Mouse (Mus musculus): ENCODE measurements around the gene Plekhb1.
A peak's percentile ranks its signal among the peaks of the same experiment; 100 is the strongest.

Gene Plekhb1

DNA sequence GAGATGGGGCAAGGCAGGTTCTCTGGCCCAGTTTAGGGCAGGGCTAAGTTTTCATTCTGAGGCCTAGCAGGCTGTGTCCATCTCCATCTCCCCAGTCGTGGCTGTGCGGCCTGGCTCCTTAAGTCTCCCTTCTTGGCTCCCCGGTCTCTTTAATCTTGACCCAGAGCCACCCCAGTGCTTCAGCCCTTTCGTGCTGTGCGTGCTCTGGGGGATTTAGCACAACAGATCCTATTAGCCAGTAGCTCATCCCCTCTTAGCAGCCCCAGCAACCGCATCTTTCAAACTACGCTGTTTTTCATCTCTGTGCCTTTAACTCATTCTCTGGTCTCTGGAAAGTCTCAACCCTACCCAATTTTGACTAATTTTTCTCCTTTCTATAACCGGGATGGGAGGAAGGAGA is at the start of gene Plekhb1:
Gene Plekhb1, minus strand, starts transcription at position 184 of the 400 bp plus-strand sequence.
- no peak for DNase-seq (ENCODE audit: low spot score in 2 of 2)

DNA sequence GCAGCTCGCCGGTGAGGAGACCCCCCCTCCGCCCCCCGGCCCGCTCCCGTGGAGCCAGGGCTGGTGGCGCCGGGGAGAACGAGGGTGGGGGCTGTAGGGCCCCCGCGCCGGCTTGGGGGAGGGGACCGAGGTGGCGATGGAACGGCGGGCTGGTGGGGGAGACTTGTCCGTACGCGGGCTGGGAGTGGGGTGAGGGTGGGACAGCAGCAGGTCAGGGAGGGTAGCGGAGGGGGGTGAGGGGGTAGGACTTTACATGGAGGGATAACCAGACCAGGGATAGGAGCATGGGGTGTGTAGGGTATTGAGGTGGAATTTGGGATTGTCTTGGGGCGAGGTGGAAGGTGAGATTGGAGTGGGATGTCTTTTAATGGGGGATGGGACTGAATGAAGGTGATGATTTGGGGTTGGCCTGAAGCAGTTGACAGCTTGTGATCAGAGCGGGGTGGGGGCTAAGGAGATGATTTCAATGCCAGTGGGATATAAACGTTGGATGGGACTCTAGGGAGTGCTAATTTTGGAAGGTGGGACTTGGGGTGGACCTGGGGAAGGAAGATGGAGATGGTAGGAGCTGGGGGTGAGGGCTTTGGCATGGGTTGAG is 44.8 kb upstream of the Plekhb1 start:
- DNase-seq (ENCODE audit: low spot score in 2 of 2): no peak

DNA sequence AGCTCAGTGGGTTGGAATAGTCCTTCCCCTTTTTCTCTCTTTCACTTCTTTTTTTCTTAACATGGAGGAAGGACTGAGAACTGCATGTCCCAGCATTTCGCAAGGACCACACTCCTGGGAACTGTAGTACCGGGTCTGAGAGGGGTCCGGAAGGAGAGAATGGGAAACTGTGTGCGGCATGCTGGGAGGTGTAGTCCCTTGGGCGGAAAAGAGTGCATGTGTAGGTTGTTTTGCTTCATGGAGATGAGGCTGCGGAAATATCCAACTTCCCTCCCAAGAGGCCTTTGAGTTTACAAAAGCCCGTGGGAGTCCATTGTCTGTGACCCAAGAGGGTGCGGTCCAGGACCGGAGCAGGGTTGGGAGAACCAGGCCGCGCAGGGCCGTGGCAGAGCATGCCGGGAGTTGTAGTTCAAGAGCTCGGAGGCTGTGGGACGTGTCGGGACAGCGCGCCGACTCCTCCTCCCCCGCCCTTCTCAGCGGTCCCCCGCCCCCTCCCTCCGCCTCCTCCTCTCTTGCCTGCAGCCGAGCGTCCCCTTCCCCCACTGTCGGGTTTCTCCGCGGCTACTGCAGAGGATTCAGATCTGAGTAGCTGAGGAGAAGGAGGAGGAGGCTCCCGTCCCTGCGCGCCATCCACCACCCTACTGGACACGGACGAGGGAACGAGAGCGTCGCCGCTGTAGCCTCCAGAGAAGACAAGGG is 44.1 kb upstream of the Plekhb1 start, which contains the start of gene Fam168a:
Gene Fam168a, plus strand, starts transcription at position 493 of the 699 bp plus-strand sequence.
- peak; percentile 90 to 92 for DNase-seq (ENCODE audit: low spot score in 2 of 2)

DNA sequence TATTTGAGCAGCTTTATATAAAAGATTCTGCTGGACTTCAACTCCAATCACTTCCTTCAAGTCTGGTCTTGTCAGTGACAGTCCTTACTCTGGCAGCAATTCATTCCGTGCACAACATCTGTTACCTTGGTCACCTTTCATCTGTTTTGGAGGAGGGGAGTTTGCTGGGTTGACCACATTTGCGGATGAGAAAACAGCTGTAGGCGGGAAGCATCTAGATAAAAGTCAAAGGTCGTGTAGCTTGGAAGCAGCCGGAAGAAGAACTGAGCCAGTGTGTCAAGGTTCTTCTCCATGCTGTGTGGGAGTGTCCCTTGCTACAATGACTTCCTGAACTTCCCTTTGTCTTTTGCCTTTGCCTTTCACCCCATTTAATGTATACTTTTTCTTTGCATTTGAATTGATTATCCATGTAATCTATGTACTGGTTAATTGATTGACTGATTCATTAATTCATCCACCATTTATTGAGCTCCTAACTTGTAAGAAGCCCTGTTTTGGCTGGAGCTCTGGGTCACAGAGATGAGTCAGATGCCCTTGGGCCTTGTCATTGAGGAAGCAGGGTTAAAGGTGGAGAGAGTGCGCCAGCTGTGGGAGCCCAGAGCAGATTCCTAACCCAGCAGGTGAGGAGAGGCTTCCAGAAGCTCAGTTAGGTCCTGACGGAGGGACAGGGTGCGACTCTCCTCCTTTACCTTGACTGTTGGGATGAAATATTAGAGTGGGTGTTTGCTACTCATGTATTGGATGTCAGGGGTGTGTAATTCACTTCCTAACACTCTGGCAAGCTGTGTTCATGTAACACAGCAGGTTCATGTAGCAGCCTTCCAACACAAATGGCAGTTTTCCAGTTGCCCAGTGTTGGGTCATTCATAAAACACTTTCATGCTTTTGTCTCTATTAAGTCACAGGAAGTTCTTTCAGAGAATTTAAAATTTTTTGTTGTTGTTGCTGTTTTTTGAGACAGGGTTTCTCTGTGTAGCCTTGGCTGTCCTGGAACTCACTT is 37.9 kb upstream of the Plekhb1 start:
- DNase-seq (ENCODE audit: low spot score in 2 of 2): no peak

DNA sequence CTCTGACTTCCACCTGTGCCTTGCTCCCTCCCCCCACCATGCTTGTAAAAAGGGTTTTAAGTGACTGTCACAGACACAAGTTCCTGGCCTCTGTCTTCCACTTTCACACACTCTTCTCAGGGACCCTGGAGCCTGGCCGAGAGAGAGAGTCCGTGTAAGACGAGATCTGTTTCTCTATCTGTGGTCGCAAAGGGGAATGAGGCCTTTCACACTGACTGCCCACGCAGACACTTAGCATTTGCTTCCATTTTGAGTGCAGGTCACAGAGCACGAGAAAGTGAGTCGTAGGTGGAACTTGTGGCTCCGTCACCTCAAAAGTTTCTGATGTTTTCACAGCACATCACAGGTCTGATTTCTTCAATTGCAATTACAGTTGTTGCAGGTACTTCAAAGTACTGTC is 31.0 kb upstream of the Plekhb1 start:
- DNase-seq (ENCODE audit: low spot score in 2 of 2): no peak

DNA sequence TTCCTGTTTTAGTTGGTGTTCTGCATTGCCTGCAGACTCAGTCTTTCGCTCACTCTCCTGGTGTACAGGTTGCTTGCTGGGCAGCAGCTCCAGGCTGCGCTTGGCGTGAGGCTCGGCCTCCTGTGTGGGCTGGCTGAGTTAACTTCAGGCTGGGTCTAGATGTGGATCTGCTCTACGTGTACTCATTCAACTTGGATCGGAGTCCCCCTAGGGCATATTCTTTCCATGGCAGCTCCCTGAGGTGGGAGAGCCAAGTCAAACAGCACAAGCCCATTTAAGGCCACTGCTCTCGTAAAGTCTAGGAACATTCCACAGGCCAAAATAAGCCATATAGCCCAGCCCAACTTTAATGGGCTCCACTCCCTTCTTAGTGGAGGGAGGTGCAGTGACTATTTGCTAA is 26.3 kb upstream of the Plekhb1 start:
- no peak for DNase-seq (ENCODE audit: low spot score in 2 of 2)

DNA sequence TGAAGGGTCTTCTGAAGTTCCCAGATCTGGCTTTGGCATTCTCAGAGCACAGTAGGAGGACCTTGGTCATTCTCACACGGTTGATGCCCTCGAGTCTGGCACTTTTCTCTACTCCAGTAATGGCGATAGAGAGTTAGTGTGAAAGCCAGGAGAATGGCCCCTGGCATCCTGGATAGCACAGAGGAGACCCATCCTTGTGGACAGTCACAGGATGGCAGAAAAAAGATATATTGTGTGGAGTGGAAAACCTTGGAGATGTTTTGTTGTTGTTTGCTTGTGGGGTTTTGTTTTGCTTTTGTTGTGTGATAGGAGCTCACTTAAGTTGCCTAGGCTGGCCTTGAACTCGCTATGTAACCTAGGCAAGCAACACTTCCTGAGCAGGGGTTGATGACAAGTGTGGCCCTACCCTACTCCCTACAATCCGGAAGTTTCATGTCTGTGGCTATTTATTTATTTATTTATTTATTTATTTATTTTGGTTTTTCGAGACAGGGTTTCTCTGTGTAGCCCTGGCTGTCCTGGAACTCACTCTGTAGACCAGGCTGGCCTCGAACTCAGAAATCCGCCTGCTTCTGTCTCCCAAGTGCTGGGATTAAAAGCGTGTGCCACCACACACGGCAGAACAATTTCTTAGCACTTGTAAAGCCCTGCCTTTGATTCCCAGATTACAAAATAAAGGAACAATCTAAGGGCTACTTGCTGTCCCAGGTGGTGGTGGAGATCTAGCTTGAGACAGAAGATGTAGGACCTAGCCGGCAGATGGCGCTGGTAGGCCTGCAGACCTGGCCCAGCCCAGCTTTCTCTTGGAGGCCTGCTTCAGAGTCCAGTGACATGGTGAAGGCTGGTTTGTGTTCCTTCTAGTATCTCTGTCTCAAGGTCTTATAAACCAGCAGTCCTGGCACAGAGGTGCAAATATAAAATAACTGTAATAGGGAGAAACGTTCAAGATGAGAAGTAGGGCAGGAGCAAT is 23.1 kb upstream of the Plekhb1 start:
- DNase-seq (ENCODE audit: low spot score in 2 of 2): peak; percentile 81 to 93

DNA sequence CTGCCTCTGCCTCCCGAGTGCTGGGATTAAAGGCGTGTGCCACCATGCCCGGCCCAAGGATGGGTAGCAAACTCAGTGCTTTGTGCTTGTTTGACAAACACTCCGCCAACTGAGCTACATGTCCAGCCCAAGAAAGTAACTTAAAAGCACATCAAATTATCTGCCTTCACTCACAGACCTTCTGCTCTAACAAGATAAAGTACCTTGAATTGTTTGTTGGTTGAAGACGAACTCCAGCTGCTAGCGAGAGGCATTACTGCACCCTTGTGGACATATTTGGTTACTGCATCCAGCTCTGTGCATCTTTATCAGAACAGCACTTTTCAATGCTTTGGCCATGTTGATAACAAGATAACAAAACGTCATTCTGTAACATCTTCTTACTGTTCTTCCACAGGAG is 22.3 kb upstream of the Plekhb1 start:
- peak; percentile 80 to 87 for DNase-seq (ENCODE audit: low spot score in 2 of 2)

DNA sequence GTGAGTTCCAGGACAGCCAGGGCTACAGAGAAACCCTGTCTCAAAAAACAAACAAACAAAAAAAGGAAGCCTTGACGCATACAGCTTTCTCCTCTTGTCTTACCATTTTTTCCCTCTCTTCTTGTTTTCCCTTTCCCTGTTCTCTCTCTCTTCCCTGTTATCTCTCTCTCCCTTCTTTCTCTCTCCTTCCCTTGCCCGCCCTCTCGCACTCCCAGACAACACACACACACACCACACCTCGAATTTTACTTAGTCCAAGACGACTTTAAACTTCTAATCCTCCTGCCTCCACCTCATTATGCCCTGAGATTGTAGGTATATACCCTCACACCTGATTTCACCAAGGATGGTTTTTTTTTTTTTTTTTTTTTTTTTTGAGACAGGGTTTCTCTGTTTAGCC is 21.9 kb upstream of the Plekhb1 start:
- no peak for DNase-seq (ENCODE audit: low spot score in 2 of 2)

DNA sequence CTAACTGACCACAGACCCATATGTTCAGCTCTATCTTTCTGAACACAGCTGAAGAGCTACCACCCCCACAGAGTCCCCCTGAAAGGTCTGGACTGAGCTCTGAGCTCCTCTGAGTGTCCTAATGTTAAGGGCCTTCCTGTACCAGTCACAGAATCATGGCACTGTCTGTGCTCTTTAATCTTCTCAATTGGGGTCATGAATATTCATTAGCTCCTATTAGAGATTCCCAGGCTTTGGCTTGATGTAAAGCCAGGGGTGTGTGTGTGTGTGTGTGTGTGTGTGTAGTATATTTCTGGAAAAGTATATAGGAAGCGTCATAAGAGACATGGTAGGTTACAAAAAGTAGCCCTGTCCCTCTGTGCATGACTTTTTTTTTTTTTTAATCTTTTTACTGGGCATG is 21.0 kb upstream of the Plekhb1 start:
- no peak for DNase-seq (ENCODE audit: low spot score in 2 of 2)

DNA sequence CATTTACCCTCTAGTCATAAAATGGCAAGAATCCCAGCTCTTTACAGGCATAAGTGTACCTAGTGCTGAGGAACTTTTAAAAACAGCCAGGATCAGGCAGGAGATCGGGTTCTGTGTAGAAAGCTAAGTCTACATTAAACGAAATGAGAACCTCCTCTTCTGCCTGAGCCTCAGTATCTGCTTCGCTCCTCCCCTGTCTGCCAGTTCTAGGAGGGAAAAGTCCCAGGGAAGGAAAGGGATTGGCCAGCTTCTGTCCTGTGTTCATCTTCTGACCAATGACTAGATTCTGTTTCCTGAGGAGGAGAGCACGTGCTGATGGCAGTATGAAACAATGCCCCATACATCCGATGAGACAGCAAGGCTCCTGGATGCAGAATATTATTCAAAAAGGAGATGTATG is 18.9 kb upstream of the Plekhb1 start:
- DNase-seq (ENCODE audit: low spot score in 2 of 2): no peak

DNA sequence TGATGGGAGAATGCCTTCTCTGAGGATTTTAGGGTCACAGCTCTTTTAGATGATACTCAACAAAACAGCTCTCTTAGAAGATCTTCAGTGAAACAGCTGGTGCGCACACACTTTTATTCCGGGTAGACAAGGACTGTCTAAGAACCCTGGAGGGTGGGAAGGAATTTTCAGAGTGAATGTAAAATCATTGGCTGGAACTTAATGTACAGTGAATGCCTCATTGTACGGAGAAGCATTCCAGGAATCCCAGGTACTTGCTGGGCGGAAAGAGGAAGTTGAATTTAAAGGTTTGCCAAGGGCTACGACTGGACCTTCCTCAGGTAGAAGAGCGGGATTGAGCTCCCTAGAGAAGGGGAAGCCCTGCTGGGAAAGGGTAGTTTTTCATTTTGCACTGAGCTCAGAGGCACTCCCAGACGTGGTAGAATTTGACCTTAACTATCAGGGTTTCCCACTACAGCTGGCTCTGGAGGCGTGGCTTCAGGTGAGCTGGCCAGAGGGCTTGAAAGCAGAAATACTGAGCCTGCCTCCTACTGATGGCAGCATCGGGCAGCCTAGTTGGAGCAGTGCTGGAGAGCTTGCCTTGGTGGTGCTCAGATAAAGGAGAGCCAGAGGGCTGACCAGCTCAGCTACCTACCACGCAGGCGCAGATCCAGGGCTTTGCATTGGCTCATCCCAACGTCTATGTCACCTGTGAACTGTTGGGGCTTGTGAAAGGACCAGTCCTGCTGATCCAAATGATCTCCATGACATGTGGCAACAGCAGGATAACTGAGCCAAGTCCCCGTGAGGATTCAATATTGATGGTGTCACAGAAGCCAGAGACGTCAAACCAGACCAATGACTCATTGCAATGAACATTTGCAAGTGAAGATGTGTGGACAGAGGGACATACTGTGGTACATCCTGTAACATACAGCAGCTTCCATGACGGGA is 17.0 kb upstream of the Plekhb1 start:
- no peak for DNase-seq (ENCODE audit: low spot score in 2 of 2)

DNA sequence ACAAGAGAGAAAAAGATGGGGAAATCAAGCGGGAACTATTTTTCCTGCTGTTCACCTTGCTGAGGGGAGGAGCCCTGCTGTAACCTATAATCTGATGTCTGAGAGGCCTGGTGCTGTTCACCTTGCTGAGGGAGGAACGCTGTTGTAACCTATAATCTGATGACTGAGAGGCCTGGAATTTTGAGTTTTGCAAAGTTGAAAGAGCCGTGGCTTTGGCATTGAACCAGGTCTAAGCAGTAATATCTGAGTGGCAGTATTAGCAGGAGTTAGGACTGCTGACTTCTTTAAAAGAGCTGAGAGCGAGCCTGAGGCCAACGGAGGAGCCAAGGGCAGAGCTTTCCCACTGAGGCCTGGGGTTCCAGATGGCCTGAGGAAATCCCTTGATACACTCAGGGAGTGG is 15.8 kb upstream of the Plekhb1 start:
- no peak for DNase-seq (ENCODE audit: low spot score in 2 of 2)

DNA sequence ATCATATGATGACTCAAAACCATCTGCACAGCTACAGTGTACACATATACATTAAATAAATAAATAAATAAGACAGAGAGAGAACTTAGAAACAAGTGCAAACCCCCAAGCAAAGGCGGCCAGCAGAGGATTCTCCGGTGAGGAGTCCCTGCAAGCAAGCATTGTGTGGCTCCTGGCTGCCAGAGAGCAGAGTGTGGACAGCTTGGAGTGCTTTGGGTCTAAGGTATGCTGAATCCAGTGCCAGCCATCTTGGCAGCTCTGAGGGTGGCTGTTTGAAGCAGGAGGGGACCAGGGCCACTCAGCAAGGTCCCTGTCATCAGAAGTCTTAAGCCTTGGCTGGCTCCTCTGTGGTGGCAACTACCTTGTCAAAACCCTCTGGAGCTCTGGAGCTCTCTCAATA is 12.7 kb upstream of the Plekhb1 start:
- DNase-seq (ENCODE audit: low spot score in 2 of 2): no peak

DNA sequence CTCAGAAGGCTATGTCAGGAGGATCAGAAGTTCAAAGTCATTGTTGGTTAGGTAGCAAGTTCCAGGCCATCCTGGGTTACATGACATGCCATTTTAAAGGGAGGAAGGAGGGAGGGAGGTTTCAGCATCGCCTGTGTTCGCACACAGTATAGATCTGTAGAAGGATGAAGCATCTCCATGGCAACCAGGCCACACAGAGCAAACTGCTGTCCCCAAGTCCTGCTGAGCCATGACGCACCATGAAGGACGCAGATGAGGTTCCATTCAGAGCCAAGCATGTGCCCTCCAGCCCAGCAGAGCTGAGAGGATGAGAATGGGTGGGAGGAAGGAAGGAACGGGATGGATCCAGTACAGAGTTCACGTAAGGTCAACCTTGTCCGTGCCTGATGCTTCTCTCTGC is 11.2 kb upstream of the Plekhb1 start:
- DNase-seq (ENCODE audit: low spot score in 2 of 2): no peak

DNA sequence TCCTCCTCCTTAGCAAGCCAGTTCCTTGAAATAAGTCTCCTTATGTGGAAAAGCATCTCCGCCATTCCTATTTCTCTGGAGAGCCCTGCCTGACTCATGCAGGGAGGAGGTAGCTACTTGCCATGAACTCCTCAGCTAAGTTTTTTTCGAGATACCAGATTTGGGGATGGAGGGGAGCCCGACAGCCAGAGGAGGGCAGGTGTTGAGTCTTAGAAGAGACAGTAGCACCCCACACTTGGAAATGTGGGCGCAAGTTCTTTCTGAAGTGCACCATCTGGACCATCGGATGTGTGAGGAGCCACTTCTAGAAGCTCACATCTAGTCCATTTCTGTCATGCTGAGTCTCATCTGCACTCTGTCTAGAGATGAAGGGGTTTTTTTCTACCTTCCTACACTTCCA is 8.4 kb upstream of the Plekhb1 start:
- DNase-seq (ENCODE audit: low spot score in 2 of 2): no peak

DNA sequence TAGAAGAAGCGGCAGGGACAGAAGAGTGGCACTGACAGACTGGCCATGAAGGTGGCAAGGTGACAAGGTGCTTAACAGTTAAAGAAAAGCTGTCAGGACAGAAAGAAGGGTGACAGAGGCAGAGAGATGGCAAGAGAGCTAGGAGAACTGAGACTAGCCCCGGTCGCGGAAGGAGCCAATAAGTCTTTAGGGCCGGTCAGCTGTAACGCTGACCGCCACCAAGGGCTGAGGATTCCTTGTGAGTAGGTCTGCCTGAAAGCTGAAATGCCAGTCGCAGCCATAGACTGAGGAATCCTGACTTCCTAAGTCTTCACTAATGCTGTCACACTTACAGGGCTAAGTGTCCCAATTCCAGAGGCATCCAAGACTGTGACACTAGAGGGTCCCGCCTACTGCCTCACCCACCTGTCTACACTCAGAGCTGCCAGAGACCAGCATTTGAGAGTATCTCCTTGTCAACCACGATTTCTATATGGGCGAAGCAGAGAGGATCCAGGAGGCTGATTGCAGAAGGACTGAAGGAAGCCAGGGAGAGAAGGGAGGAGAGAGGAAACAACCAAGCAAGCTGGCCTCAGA is 1.6 kb upstream of the Plekhb1 start:
- DNase-seq (ENCODE audit: low spot score in 2 of 2): no peak

DNA sequence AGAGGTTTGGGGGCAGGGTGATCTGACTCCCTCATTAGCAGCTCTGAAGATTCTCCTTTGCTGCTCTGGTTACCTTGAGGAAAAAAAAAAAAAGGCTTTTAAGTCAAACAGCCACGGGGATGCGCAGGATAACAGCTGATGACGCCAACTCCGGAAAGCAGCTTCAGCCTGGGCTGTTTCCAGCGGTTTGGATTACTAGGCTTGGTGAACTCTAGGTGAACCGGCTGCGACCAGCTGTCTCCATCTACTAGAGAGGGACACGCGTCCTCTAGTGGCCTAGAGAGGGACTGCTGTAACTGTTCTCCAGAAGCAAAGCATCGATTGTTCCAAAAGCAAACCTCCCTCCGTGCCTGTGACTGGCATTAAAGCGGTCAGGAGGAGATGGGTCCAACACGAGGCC is 976 bp upstream of the Plekhb1 start:
- peak; percentile 79 to 91 for DNase-seq (ENCODE audit: low spot score in 2 of 2)

DNA sequence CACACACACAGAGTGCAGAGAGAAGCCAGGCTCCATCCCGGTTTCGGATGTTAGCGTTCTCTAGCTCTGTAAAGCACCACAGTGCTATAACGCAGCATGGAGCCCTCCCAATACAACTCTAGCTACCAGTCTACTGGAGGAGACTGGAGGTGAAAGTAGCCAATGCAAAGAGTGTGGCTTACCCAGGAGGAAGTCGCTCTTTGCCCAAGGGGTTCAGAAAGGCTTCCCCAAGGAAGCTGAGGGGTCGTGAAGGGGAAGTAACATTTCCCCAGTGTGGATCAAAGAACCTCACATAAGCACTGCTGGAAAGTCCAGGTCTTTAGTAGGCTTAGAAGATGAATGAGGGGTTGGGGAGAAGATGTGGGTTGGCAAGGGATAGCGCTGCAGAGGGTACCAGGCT is 950 bp downstream of the Plekhb1 start:
- no peak for DNase-seq (ENCODE audit: low spot score in 2 of 2)

DNA sequence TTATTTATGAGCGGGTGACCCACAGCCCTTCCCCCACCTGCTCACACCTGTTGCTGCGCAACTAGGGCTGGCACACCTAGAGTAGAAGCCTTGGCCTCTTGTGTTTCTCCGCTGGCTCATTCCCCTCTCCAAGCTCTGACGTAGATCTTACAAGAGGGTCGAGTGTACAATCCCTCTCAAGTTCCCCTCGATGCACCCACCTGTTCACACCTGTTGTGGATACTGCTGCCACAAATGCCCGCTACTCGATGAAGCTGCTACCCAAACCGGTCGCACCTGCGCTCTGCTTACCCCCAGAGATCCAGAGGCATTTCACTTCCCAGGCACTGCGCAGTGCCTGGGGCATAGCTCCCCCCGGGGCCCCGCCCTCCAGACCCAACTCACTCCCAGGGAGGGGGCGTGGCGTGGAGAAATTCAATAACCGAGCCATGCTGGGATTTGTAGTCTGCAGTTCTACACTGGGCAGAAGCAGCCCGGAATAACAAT is 4.1 kb downstream of the Plekhb1 start:
- no peak for DNase-seq (ENCODE audit: low spot score in 2 of 2)

All from spleen, postnatal 4 days (tissue).